Mouse (Mus musculus) activated CD4-positive, CD25-positive, alpha-beta regulatory T cell, adult 9 weeks (primary cell): Measurements from ENCODE around the gene Zkscan7. TPM values are rescaled to one million over a fixed set of nuclear protein-coding genes. Genes with fewer than 3 reads are reported as not detected.

ENCODE experiments used
- polyA plus RNA-seq: library from polyadenylated mRNA; unstranded; fragments of 100-300 nt; shearing (Covaris generic); gene quantifications from one replicate; pipeline ENCODE4 v1.2.1, GENCODE M21; 2017

Gene Zkscan7
- 4.1 TPM for polyA plus RNA-seq

DNA sequence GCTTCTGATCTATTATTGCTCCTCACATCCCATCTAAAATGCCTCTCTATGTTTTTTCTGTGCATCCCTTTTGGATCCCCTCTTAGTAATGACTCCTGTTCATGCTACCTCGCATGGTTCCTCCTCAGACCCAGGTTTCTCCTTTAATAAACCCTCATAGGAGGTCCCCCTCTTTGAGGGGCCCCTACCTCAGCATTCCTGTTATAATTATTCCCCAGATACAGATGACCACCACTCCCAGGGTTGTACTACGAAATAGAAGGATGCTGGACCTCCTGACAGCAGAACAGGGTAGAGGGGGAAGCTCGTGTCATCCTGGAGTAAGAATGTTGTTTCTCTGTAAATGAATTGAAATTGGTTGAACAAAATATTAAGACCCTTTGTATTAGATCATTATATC lies at the start of gene Zkscan7:
Gene Zkscan7 (plus strand): TSS at position 301 of the 400 bp plus-strand sequence.

GRCm38 (mm10) chr9:122843760-122844159 lies 41.7 kb upstream of the Zkscan7 start, which contains the start of gene Gm35549:
Gm35549 (minus strand) TSS chr9:122844035.

DNA sequence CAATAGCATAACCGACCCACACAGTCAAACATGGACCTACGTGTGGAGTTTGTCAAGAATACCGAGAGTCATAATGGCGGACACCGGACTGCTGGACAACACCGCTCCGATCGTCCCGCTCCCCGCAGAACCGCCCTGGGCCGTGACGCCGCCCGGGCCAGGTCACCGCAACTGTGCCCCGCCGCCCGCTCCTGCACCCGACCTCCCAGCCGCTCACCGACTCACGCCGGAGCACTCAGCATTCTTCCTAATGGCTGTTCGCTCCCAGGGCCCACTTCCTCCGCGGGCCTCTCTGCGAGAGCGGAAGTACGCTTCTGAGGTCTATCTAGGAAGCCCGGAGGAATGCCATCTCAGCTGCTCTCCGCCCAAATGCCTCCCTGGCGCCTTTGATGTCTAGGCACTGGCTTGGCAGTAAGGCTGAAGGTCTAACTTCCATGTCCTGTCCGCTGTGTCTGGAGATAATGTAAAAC lies 19.8 kb upstream of the Zkscan7 start, which contains the start of gene Zfp445:
Gene Zfp445 (minus strand): TSS at position 310 of the 470 bp plus-strand sequence.

DNA sequence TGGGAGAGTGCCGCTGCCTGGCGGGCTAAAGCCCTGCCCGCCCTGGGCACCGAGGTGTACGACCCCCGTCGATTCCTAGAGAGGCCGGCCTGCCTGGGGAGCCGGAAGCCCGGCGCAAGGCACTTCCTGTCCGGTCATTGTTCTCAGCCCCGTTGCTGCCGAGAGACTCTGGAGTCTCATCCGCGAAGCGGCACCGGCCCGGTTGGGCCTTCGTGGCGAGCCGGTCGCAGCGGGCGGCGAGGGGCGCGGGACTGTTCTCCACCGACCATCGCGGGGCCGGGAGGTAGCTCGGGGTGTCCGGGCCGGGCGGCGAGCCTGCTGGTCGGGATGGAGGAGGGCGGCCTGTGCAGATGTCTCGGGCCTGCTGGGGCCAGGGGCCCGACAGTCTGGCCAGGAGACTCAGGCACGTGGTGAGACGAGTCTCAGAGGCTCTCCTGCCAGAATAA lies 37.5 kb downstream of the Zkscan7 start, which contains the start of gene Zfp105:
Gene Zfp105 (plus strand): TSS at position 137 of the 446 bp plus-strand sequence.

Other genes with a start within 250 kb of the Zkscan7 start
- gene Topaz1, start 138.3 kb upstream of the Zkscan7 start, polyA plus RNA-seq, result not detected
- 16.8 TPM for gene Tcaim, start 80.1 kb upstream of the Zkscan7 start, polyA plus RNA-seq
- gene Gm35549, start 41.6 kb upstream of the Zkscan7 start, polyA plus RNA-seq, result 1.3 TPM
- gene Zfp445, start 19.7 kb upstream of the Zkscan7 start, polyA plus RNA-seq, result 99.5 TPM
- not detected for gene Zfp105, start 37.4 kb downstream of the Zkscan7 start, polyA plus RNA-seq
- gene 1110059G10Rik, start 65.3 kb downstream of the Zkscan7 start, polyA plus RNA-seq, result 32.2 TPM
- gene Kif15, start 65.4 kb downstream of the Zkscan7 start, polyA plus RNA-seq, result 6.9 TPM
- 13.7 TPM for gene Tmem42, start 135.6 kb downstream of the Zkscan7 start, polyA plus RNA-seq
- not detected for gene Tgm4, start 149.0 kb downstream of the Zkscan7 start, polyA plus RNA-seq
- gene Zdhhc3, start 227.5 kb downstream of the Zkscan7 start, polyA plus RNA-seq, result 17.2 TPM
- 97.4 TPM for gene Exosc7, start 227.5 kb downstream of the Zkscan7 start, polyA plus RNA-seq